Comparison of ENCODE assay signal across 6 mouse cellular contexts in genomic region chr6:51265329-51265728, GRCm38 (mm10).
"Had no signal": no experiment of that assay in that cellular context is flagged by ENCODE, and none has a peak within 500 bp of the region (broad histone marks: within the 10 kb centered on the region; RNA-seq: fewer than 3 reads in every experiment).

No protein-coding gene starts in this region.

- DNase-seq: kidney, adult 2 months; kidney, postnatal 14 days; lung, embryonic 14.5 days; lung, postnatal 10 days; thymus, adult 18-20 months; thymus, postnatal 25 days had no signal
